Mouse (Mus musculus) liver, adult 2 months (tissue): ENCODE data around the gene Fbxo9. TPM values are rescaled to one million over a fixed set of nuclear protein-coding genes. Genes with fewer than 3 reads are reported as not detected.

Source experiments
- DNase-seq: peaks from one replicate; pipeline ENCODE4 v3.0.0-alpha.2; 2011; ENCODE audit warnings: low read depth, low spot score; ENCODE audit errors: extremely low read depth
- H3K27ac ChIP-seq: fragments of 200-500 bp; replicated peaks from 2 replicates; pipeline ENCODE4 v1.5.1; 2012; ENCODE audit warnings: low read depth, mild to moderate bottlenecking, control low read depth, inconsistent platforms, low read length; ENCODE audit not compliant: insufficient read depth
- H3K27me3 ChIP-seq: fragments of 200-500 bp; 2 replicates; pipeline ENCODE4 v1.6.1; 2012; ENCODE audit warnings: mild to moderate bottlenecking, moderate library complexity, low read length, inconsistent platforms; ENCODE audit not compliant: control insufficient read depth, insufficient read depth
- H3K36me3 ChIP-seq: fragments of 200-500 bp; 2 replicates; pipeline ENCODE4 v1.6.1; 2012; ENCODE audit warnings: low read length, inconsistent platforms; ENCODE audit not compliant: control insufficient read depth, insufficient read depth
- H3K4me1 ChIP-seq: fragments of 200-500 bp; 2 replicates; pipeline ENCODE4 v1.6.1; 2011; ENCODE audit warnings: low read length; ENCODE audit not compliant: control insufficient read depth, insufficient read depth
- H3K4me3 ChIP-seq: fragments of 200-500 bp; 2 replicates; pipeline ENCODE4 v1.5.1; 2011; ENCODE audit warnings: low read depth, mild to moderate bottlenecking, control low read depth, low read length, moderate library complexity; ENCODE audit not compliant: insufficient read depth
- H3K79me2 ChIP-seq: fragments of 200-500 bp; 2 replicates; pipeline ENCODE4 v1.6.1; 2012; ENCODE audit warnings: inconsistent platforms, mild to moderate bottlenecking, low read length, moderate library complexity; ENCODE audit not compliant: control insufficient read depth, insufficient read depth
- H3K9ac ChIP-seq: fragments of 200-500 bp; 2 replicates; pipeline ENCODE4 v1.6.1; 2012; ENCODE audit warnings: low read depth, mild to moderate bottlenecking, control low read depth, inconsistent platforms, low read length
- CTCF ChIP-seq: fragments of 200-500 bp; IDR thresholded peaks from 2 replicates; pipeline ENCODE4 v1.5.1; 2011; ENCODE audit warnings: low read depth, low read length, control low read depth
- POLR2A ChIP-seq: fragments of 200-500 bp; IDR thresholded peaks from 2 replicates; pipeline ENCODE4 v1.6.1; 2011; ENCODE audit warnings: low read length, control low read depth; ENCODE audit not compliant: insufficient read depth; ENCODE audit errors: extremely low read depth
- WGBS: fragments of 180-500 bp; shearing (Covaris S2); methylation state at CpG from one replicate; pipeline ENCODE4 v1.1.7; 2018; 5-methylcytosine and 5-hydroxymethylcytosine counted together
- polyA plus RNA-seq: library from polyadenylated mRNA; depleted of rRNA; stranded (reverse); fragments of >200 nt; gene quantifications from 2 replicates; pipeline ENCODE4 v1.2.3, GENCODE M21; 2012
- total RNA-seq: library from RNA; depleted of rRNA; stranded (reverse); fragments of >200 nt; gene quantifications from 2 replicates; pipeline ENCODE4 v1.2.3, GENCODE M21; 2014

Fbxo9 gene
- total and polyA plus RNA-seq, 2 experiments = 80.5 to 107 TPM

DNA sequence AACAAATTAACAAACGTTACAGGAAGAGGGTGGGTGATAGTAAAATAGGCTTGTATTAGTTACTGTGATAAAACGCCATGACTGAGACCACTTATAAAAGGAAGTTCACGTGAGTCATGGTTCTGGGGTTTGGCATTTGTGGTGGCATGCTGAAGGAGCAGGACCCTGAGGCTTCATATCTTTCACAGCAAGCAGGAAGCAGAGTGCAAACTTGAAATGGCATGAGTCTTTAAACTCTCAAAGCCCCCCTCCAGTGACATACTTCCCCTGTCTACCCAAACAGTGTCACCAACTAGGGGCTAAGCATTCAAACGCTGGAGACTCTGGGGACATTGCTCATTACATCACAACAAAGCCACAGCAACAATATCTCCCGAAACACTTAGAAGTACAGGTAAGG, 7.9 kb downstream of the Fbxo9 start:
- no peak overlapping the region for H3K27ac ChIP-seq
- TF ChIP-seq CTCF (no peak), POLR2A (no peak)
- 75% methylated on average over 5 of the region's 5 CpGs for WGBS
- no peak for DNase-seq
- peaks cover 15% of the 10 kb centered on the region; the same call in 1 of the 2 replicates for H3K79me2 ChIP-seq
- H3K4me3 ChIP-seq = no peak overlapping the region
- peaks cover 60% of the 10 kb centered on the region for H3K36me3 ChIP-seq
- H3K27me3 ChIP-seq = no peaks in the 10 kb centered on the region
- H3K9ac ChIP-seq = no peak overlapping the region
- H3K4me1 ChIP-seq = peaks cover 17% of the 10 kb centered on the region

DNA sequence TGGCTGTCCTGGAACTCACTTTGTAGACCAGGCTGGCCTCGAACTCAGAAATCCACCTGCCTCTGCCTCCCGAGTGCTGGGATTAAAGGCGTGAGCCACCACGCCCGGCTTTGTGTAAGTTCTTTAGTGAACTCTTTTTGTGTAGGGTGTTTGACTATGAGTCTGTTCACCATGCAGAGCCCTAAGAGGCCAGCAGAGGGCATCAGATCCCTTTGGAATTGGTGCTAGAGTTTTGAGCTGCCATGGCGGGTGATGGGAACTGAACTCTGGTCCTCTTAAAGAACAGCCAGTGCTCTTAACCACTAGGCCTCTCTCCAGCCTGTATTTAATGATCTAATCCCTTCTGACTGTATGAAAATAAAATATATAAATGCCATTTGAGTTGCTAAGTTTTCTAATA, 12.5 kb downstream of the Fbxo9 start:
- no peak overlapping the region for H3K27ac ChIP-seq
- 94% methylated on average over 6 of the region's 6 CpGs for WGBS
- no peak overlapping the region for H3K9ac ChIP-seq
- 0 out of 2 replicates have a peak, but pooled peaks cover 2% of the 10 kb centered on the region for H3K4me1 ChIP-seq
- no peak for DNase-seq
- H3K27me3 ChIP-seq = no peaks in the 10 kb centered on the region
- no peak for TF ChIP-seq POLR2A
- peak; percentile 33 for TF ChIP-seq CTCF
- H3K36me3 ChIP-seq = peaks cover 79% of the 10 kb centered on the region
- H3K4me3 ChIP-seq = no peak overlapping the region
- H3K79me2 ChIP-seq = peaks cover 8% of the 10 kb centered on the region; the same call in 1 of the 2 replicates

DNA sequence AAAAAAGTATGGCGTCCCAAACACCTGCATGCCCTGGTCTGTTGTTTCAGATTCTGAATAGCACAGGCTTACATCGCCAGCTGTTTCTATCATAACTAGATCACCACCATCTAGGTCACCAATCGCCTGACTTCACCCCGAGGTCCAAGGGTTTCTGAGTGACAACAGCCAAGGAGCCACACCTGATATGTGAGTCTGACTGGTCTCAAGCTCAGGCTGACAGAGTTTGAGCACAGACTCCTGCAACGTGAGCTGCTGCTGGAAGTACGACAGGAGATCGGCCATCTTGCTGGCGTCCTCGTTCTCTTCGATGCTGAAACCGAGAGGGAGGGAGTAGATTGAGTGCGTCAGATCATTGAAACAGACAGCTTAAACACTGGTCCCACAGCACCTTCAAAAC, 13.2 kb downstream of the Fbxo9 start:
- no peak overlapping the region for H3K4me3 ChIP-seq
- H3K27ac ChIP-seq = no peak overlapping the region
- peaks cover 76% of the 10 kb centered on the region for H3K36me3 ChIP-seq
- H3K79me2 ChIP-seq = peaks cover 5% of the 10 kb centered on the region; the same call in 1 of the 2 replicates
- DNase-seq = no peak
- H3K9ac ChIP-seq = no peak overlapping the region
- TF ChIP-seq POLR2A = no peak
- TF ChIP-seq CTCF = no peak
- no peaks in the 10 kb centered on the region for H3K27me3 ChIP-seq
- WGBS = 93% methylated on average over 12 of the region's 12 CpGs
- no peaks in the 10 kb centered on the region for H3K4me1 ChIP-seq

GRCm38 (mm10) chr9:78090596-78090995, 18.3 kb downstream of the Fbxo9 start:
- Histone ChIP-seq H3K27me3 (no peaks in the 10 kb centered on the region), H3K79me2 (peaks cover 2% of the 10 kb centered on the region; the same call in 1 of the 2 replicates), H3K36me3 (peaks cover 69% of the 10 kb centered on the region), H3K9ac (no peak overlapping the region), H3K4me3 (no peak overlapping the region), H3K4me1 (no peaks in the 10 kb centered on the region), H3K27ac (no peak overlapping the region)
- no peak for DNase-seq
- 91% methylated on average over 3 of the region's 3 CpGs for WGBS
- no peak for TF ChIP-seq POLR2A
- no peak for TF ChIP-seq CTCF

GRCm38 (mm10) chr9:78089906-78090305, 19.0 kb downstream of the Fbxo9 start:
- Histone ChIP-seq H3K9ac (no peak overlapping the region), H3K27ac (no peak overlapping the region), H3K4me3 (no peak overlapping the region), H3K36me3 (peaks cover 71% of the 10 kb centered on the region), H3K79me2 (peaks cover 2% of the 10 kb centered on the region; the same call in 1 of the 2 replicates), H3K27me3 (no peaks in the 10 kb centered on the region), H3K4me1 (no peaks in the 10 kb centered on the region)
- TF ChIP-seq POLR2A (no peak), CTCF (no peak)
- DNase-seq = no peak
- 80% methylated on average over 1 of the region's 1 CpGs for WGBS

DNA sequence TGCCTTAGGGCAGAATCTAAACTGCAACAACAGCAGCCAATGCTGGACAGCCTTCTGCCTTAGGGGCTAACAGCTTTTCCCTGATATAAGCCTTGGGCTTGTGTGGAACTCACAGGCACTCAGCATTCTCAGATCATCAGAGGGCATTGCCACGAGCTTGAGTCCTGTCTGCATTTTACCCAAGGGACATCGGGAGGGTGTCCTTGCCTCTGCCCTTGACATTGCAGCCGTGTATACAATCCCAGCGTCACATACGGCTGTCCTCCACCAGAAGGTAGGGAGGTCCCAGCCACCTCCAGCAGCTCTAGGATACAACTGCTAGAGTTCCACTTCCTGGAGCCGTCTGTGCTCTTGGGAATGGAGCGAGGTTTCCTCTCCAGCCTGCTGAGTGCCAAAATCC, 19.9 kb downstream of the Fbxo9 start:
- TF ChIP-seq CTCF = no peak
- no peak for TF ChIP-seq POLR2A
- 84% methylated on average over 7 of the region's 7 CpGs for WGBS

More for the DNA sequence above, 19.9 kb downstream of the Fbxo9 start:
- no peaks in the 10 kb centered on the region for H3K4me1 ChIP-seq
- DNase-seq = no peak
- peaks cover 2% of the 10 kb centered on the region; the same call in 1 of the 2 replicates for H3K79me2 ChIP-seq
- no peak overlapping the region for H3K9ac ChIP-seq
- H3K36me3 ChIP-seq = peaks cover 72% of the 10 kb centered on the region
- no peak overlapping the region for H3K27ac ChIP-seq
- no peaks in the 10 kb centered on the region for H3K27me3 ChIP-seq
- H3K4me3 ChIP-seq = no peak overlapping the region
